Mouse (Mus musculus): Measurements from ENCODE around the gene Nap1l1. TPM values are rescaled to one million over a fixed set of nuclear protein-coding genes. Genes with fewer than 3 reads are reported as not detected.

Nap1l1 gene
- polyA plus RNA-seq, 1 experiment = not detected

DNA sequence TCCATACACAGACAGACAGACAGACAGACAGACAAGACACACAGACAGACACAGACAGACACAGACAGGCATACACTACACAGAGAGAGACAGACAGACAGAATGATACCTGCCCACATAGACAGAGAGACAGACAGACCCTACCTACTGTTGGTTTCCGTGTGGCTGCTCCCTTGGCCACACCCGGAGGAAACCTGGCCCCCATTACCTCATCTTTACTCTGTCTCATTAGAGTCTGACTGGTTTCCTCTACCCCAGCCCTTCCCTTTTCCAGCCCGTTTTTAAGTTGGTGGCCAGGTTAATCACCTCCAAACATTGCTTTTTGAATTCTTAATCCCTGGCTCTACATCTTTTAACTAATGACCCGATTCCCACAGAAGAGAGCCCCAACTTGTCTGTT is 55.3 kb downstream of the Nap1l1 start:
- no peak for TF ChIP-seq CTCF (IDR thresholded peaks at IDR 0.05; ENCODE audit: insufficient read depth, low read depth, low read length)
- TF ChIP-seq POLR2A (IDR thresholded peaks at IDR 0.05; ENCODE audit: insufficient read depth, low read depth, low read length) = no peak
- Histone ChIP-seq H3K4me1 (ENCODE audit: control insufficient read depth, insufficient read depth, low read length) (peaks cover 2% of the 10 kb centered on the region; the same call in 1 of the 2 replicates), H3K4me3 (ENCODE audit: insufficient read depth, low read depth, low read length) (no peak overlapping the region), H3K27ac (ENCODE audit: insufficient read depth, low read depth, low read length) (no peak overlapping the region)
- WGBS = 70% methylated on average over 4 of the region's 4 CpGs

DNA sequence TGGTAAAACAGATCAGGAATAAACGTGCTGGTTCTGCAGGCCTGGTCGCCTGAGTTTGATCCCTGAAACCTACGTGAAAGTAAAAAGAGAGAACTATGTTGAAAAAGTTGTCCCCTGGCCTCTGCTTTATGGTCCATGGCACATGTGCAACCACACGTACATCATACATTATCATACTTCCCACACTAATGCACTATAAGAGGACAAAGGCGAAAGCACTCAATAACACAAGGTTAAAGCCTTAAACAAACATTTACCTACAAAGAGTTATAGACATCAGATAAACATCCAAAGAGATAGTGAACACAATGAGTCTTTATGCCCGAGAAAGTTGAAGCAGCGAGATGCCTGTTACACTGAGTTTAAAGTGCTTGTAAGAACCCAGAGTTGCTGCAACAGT is 57.4 kb downstream of the Nap1l1 start:
- H3K4me3 ChIP-seq (ENCODE audit: insufficient read depth, low read depth, low read length) = no peak overlapping the region
- peaks cover 2% of the 10 kb centered on the region; the same call in 1 of the 2 replicates for H3K4me1 ChIP-seq (ENCODE audit: control insufficient read depth, insufficient read depth, low read length)
- no peak overlapping the region for H3K27ac ChIP-seq (ENCODE audit: insufficient read depth, low read depth, low read length)
- WGBS = 95% methylated on average over 7 of the region's 7 CpGs
- TF ChIP-seq CTCF (IDR thresholded peaks at IDR 0.05; ENCODE audit: insufficient read depth, low read depth, low read length) = no peak
- TF ChIP-seq POLR2A (IDR thresholded peaks at IDR 0.05; ENCODE audit: insufficient read depth, low read depth, low read length) = no peak

DNA sequence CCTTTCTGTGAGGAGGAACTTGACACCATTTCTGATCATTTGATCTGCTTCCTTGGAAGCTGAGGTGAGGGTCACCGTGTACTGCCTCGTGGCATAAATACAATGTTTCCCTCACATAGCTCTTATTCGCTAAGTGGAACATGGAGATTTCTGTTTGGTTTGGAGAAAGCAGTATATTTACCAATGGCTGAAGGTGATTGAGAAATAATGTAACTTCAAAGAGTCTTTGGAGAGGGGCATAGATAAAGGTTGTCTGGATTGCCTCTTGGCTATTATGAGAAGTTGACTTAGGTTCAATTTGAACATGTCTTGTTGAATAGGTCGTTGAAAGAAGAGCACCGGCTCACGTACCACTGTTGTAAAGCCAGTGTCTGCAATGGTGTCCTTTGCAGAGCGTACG is 61.7 kb downstream of the Nap1l1 start:
- Histone ChIP-seq H3K4me3 (ENCODE audit: insufficient read depth, low read depth, low read length) (no peak overlapping the region), H3K27ac (ENCODE audit: insufficient read depth, low read depth, low read length) (no peak overlapping the region), H3K4me1 (ENCODE audit: control insufficient read depth, insufficient read depth, low read length) (peaks cover 2% of the 10 kb centered on the region; the same call in 1 of the 2 replicates)
- TF ChIP-seq CTCF (IDR thresholded peaks at IDR 0.05; ENCODE audit: insufficient read depth, low read depth, low read length) = no peak
- TF ChIP-seq POLR2A (IDR thresholded peaks at IDR 0.05; ENCODE audit: insufficient read depth, low read depth, low read length) = no peak
- WGBS = 96% methylated on average over 8 of the region's 8 CpGs

DNA sequence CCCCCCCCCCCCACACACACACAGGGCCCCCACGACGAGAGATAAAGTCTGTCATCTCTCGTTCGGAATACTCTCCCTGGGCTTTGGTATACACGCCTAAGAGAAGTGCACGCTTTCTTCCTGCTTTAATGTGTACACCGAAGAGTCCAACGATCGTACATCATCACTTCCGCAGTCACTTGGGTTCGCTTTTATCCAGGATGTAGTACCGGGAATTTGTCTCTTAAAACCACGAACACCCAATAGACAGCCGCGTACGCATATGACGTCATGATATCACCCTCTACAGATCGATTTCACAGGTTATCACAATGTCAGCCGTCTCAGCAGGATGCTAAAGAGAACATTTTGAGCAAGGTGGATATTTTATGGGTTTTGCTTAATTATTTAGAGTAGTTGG is 64.4 kb downstream of the Nap1l1 start:
- WGBS = 87% methylated on average over 19 of the region's 19 CpGs
- no peak for TF ChIP-seq CTCF (IDR thresholded peaks at IDR 0.05; ENCODE audit: insufficient read depth, low read depth, low read length)
- TF ChIP-seq POLR2A (IDR thresholded peaks at IDR 0.05; ENCODE audit: insufficient read depth, low read depth, low read length) = no peak
- peaks cover 6% of the 10 kb centered on the region for H3K4me1 ChIP-seq (ENCODE audit: control insufficient read depth, insufficient read depth, low read length)
- H3K27ac ChIP-seq (ENCODE audit: insufficient read depth, low read depth, low read length) = no peak overlapping the region
- no peak overlapping the region for H3K4me3 ChIP-seq (ENCODE audit: insufficient read depth, low read depth, low read length)

DNA sequence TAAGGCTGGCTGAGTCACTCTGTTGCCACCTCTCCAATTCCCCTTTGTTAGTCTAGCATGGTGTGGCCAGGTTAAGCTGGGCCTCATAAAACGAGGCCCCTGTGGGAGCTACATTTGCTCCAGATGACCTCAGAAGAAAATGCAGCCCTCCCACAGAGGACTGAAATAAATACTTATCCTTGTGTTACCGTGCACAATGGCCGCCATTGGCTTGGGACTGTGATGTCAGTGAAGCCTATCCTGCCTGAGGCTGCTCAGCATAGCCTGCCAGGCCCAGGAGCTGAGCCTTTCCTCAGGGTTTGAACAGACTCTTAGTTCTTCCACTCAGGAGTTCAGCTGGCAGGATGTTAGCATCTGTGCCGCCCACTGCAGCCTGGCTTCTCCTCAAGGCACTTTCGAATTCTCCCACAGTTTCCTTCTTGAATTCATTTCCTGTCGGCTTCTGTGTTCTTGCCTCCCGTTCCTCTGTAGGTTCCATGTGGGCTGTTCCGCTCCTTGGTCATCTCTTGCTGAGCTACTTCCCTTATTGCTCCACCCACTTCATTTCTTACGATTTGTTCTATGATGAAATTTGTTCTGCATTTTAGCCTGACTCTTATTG is 66.8 kb downstream of the Nap1l1 start:
- peaks cover 13% of the 10 kb centered on the region for H3K4me1 ChIP-seq (ENCODE audit: control insufficient read depth, insufficient read depth, low read length)
- H3K4me3 ChIP-seq (ENCODE audit: insufficient read depth, low read depth, low read length) = no peak overlapping the region
- WGBS = 29% methylated on average over 9 of the region's 9 CpGs
- no peak overlapping the region for H3K27ac ChIP-seq (ENCODE audit: insufficient read depth, low read depth, low read length)
- TF ChIP-seq POLR2A (IDR thresholded peaks at IDR 0.05; ENCODE audit: insufficient read depth, low read depth, low read length) (no peak), CTCF (IDR thresholded peaks at IDR 0.05; ENCODE audit: insufficient read depth, low read depth, low read length) (no peak)

DNA sequence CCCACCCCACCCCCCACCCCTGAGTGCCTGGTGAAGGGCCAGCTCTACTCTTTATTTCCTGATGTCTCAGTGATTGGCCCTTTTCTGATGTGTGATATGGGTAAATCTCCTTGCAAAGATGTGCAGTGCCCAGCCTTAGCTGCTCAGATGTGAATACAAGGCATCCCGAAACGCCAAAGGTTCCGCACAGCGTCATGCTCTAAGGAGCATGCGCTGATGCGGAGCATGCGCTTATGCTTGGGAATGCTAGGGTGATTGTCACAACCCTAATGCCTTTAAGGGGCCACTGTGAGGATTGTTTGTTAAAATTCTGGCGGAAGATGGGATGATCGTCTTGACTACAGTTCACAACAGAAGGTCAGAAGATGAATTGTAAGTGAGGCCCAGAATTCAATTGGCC is 67.7 kb downstream of the Nap1l1 start:
- 92% methylated on average over 9 of the region's 9 CpGs for WGBS
- Histone ChIP-seq H3K4me3 (ENCODE audit: insufficient read depth, low read depth, low read length) (no peak overlapping the region), H3K4me1 (ENCODE audit: control insufficient read depth, insufficient read depth, low read length) (peaks cover 13% of the 10 kb centered on the region), H3K27ac (ENCODE audit: insufficient read depth, low read depth, low read length) (no peak overlapping the region)
- TF ChIP-seq CTCF (IDR thresholded peaks at IDR 0.05; ENCODE audit: insufficient read depth, low read depth, low read length) = no peak
- TF ChIP-seq POLR2A (IDR thresholded peaks at IDR 0.05; ENCODE audit: insufficient read depth, low read depth, low read length) = no peak

GRCm38 (mm10) chr10:111543106-111543505 is 70.1 kb downstream of the Nap1l1 start:
- Histone ChIP-seq H3K4me1 (ENCODE audit: control insufficient read depth, insufficient read depth, low read length) (peaks cover 17% of the 10 kb centered on the region), H3K27ac (ENCODE audit: insufficient read depth, low read depth, low read length) (no peak overlapping the region), H3K4me3 (ENCODE audit: insufficient read depth, low read depth, low read length) (no peak overlapping the region)
- no peak for TF ChIP-seq POLR2A (IDR thresholded peaks at IDR 0.05; ENCODE audit: insufficient read depth, low read depth, low read length)
- TF ChIP-seq CTCF (IDR thresholded peaks at IDR 0.05; ENCODE audit: insufficient read depth, low read depth, low read length) = no peak
- WGBS = 84% methylated on average over 7 of the region's 7 CpGs

DNA sequence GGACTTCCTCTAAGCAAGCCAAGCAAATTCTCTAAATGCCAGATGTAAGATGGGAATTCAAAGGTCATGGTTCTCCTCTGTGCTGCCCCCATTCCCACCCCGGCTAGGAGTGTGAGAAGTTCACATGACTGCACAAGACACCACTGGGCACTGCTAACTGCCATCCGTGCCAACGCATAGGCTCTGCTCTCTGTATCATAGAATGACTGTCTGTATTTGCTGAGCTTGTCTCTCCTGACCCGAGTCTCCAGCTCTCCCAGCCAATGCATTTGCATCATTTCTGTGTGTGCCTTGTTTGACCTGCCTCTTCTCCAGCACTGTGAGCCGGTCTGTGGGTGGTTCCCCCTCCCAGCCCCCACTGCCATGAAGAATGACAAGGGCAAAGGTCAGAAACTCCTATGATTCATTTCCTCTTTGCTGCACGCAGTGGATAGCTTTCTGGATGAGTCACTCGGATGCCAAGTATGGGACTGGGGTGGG is 70.8 kb downstream of the Nap1l1 start:
- no peak overlapping the region for H3K4me3 ChIP-seq (ENCODE audit: insufficient read depth, low read depth, low read length)
- peaks cover 19% of the 10 kb centered on the region for H3K4me1 ChIP-seq (ENCODE audit: control insufficient read depth, insufficient read depth, low read length)
- H3K27ac ChIP-seq (ENCODE audit: insufficient read depth, low read depth, low read length) = no peak overlapping the region
- WGBS = 58% methylated on average over 7 of the region's 7 CpGs
- TF ChIP-seq CTCF (IDR thresholded peaks at IDR 0.05; ENCODE audit: insufficient read depth, low read depth, low read length) = no peak
- no peak for TF ChIP-seq POLR2A (IDR thresholded peaks at IDR 0.05; ENCODE audit: insufficient read depth, low read depth, low read length)

- no peak for TF ChIP-seq CTCF (IDR thresholded peaks at IDR 0.05; ENCODE audit: insufficient read depth, low read depth, low read length)
- no peak for TF ChIP-seq POLR2A (IDR thresholded peaks at IDR 0.05; ENCODE audit: insufficient read depth, low read depth, low read length)
- H3K4me1 ChIP-seq (ENCODE audit: control insufficient read depth, insufficient read depth, low read length) = peaks cover 19% of the 10 kb centered on the region
- no peak overlapping the region for H3K27ac ChIP-seq (ENCODE audit: insufficient read depth, low read depth, low read length)
- WGBS = 81% methylated on average over 4 of the region's 4 CpGs
- no peak overlapping the region for H3K4me3 ChIP-seq (ENCODE audit: insufficient read depth, low read depth, low read length)
These were observed 71.3 kb downstream of the Nap1l1 start for GRCm38 (mm10) chr10:111544311-111544710.

All from olfactory bulb, adult 2 months (tissue).